Mouse (Mus musculus) erythroid progenitor cell, adult 5-6 weeks (primary cell): ENCODE measurements around the gene Myo10. TPM values are rescaled to one million over a fixed set of nuclear protein-coding genes. Genes with fewer than 3 reads are reported as not detected.

Experiments used
- ATAC-seq: replicated peaks from 2 replicates; pipeline ENCODE4 v1.8.0; 2016; ENCODE audit warnings: moderate number of reproducible peaks, mild to moderate bottlenecking, moderate TSS enrichment, inconsistent platforms; ENCODE audit not compliant: poor library complexity, low FRiP score, severe bottlenecking
- total RNA-seq, 2 experiments: library from RNA; stranded (forward) in 1 of 2; stranded (reverse) in 1 of 2; fragments of 150-400 nt in 1 of 2; fragments of 186-747, 209-891 nt in 1 of 2; gene quantifications; 2 replicates each; pipeline versions ENCODE4 v1.2.3 to v1.2.4; 2015 to 2017; ENCODE audit warnings: low replicate concordance in 2 of 2

Myo10 gene
- total RNA-seq (2015; ENCODE audit: low replicate concordance) (4.7 and 8.4 TPM in 2 replicates), total RNA-seq (2017; ENCODE audit: low replicate concordance) (2.2 and 7.9 TPM in 2 replicates)

DNA sequence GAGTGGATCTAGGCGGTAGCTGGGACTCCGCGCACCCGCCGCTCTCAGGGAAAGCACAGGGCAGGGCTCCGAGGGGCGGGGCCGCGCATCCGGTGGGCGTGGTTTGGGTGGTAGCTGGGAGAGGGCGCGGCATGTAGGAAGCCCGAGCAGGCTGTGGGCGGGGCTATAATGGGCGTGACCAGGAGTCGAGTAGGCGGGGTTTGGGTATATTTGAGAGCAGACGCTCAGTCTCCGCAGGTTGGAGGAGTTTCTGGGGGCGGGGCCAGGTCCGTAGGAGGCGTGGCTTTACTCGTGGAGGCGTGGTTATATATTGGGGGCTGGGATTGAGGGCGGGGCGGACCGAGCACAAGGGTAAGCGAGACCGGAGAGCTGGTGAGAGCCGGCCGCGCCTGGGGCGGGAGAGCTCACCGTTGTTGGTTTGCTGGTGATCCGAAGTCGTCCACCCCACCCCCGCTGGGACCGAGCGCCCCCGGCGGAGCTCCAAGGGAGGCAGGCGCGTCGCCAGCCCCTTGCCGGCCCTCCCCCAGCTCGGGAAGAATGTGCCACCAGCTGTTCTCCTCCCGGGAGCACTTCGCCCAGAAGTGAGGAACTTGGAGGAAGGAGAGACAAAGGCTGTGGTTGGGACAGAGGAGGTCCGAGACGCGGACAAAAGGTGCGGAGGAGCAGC lies at the start of gene Myo10:
Myo10 (plus strand) TSS at position 326 of the 667 bp plus-strand sequence.
- peak; percentile 88 for ATAC-seq

DNA sequence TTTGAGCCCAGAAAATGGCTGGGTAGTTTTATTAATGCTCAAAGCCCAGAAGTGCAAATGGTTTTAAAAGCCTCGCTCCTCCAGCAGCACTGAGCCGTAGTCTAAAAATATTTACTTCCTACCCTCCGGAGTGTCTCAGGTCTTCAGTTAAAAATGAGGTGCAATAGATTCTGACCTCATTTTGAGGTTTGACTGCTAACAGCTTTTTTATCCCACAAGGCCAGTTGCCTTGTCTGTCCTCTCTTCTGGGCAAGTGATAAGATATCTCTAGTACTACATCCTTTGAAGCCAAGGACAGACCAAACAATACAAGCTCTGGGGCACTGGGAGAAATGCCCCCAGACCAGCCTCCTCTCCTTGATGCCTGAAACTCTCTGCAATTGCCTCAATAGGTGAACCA lies 49.2 kb upstream of the Myo10 start:
- no peak for ATAC-seq

DNA sequence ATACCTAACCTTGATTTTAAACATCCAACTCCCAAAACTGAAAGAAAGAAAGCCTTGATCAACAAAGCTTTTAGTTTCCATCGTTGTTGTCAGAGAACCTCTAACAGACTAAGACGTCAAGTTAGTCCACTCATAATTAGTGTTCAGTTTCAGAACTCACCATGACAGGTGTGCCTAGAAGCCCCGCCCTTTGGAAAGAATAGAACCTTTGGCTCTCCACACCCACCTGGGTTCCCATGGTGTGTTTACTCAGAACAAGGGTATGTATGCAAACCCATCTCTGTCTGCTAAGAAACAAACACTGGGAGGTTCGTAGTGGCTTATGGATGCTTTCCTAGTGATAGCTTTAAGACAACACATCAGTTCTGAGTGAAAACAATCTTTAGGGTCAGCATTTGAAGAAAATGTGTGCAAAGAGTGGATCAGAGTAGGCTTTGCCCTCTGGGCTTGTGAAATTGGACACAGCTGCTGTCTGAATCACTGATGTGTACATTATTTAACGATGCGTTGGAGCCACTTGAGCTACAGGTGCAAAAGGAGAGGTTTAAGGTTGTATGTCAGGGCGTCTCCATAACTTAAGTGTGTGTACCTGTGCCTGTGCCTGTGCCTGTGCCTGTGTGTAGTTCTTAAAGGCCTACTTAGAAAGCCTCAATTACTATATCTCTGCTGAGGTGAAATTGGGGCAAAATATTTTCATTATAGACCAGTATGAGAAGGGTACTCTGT lies 48.3 kb upstream of the Myo10 start:
- ATAC-seq, result no peak

DNA sequence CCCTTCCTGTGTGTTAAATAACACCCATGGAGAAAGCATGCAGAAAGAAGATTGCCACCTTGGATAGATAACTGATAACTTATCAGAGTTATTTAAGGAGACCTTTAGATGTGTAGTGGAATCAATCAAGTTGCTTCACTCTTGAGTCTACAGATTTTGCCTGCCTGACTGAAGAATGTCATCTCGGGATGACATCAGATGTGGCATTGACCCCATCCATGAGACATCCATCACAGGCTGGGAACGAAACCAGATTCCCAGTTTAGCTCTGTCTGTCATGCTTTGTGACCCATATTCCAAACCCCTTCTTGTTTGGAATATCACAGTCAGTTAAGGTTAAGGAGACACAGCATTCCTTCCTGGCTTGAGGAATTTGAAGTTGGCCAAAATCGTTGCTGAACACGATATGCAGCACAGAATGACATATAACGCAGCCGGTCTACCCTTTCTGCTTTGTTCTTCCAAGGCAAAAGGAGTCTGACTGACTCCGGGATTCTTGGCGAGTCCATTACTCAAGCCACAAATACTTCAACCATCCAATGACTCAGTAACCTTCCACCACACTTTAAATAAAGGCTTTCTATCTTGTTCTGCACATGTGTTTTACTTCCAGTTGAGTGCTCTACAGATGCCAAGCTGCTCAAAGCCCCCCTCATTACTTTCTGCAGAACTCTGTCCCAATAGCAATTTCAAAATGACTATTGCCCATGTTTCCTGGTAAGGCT lies 44.8 kb upstream of the Myo10 start:
- no peak for ATAC-seq

DNA sequence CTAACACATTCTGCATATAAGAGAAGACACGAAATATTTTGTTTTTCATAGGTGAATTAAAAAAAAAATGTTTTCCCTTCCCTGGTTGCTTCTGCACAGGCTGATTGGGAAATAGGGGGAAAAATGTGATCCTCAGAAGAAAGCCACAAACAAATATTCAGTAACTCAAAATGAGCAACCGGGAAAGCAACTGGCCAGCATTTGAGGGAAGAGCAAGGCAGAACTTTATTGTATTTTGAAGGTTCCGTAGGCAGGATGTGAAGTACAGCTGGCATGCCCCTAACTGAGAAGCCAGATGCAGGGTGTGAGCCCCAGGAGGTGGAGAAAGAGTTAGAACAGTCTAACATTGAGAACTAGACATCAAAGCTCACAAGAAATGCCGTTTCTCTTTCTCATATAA lies 44.0 kb upstream of the Myo10 start:
- no peak for ATAC-seq

DNA sequence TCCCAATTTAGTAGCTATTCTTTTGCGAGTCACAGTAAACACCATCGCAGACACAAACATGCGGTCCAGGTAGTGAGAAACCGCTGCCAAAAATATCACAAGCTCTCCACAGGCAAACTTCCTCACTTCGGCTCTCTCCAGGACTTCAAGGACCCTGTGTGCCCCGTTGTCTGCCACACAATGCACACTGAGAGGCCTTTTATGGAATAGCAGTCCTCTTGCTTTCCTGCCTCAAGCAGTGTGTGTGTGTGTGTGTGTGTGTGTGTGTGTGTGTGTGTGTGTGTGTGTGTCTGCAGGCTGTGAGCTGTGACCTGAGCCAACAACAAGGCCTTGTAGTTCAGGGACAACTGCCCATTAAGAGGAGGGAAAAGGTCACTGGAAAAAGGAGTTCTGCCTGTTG lies 41.6 kb upstream of the Myo10 start:
- no peak for ATAC-seq

DNA sequence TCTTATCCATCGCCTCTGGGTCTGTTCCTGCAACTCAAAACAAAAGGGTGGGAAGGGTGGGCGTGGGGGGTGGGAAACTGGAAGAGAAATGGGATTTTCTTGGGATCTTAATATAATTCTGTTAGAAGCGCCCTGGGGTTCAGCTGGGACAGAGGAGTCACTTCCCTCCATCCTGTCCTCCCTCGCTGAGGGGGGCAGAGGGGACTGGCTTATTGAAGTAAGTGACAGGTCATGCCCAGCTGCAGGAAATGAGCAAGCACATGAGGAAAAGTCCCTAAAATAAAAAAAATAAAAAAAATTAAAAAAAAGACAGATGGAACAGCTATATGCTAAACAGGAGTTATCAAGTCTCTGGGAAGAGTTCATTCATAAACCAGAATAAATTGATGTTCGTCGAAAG lies 40.3 kb upstream of the Myo10 start:
- no peak for ATAC-seq

DNA sequence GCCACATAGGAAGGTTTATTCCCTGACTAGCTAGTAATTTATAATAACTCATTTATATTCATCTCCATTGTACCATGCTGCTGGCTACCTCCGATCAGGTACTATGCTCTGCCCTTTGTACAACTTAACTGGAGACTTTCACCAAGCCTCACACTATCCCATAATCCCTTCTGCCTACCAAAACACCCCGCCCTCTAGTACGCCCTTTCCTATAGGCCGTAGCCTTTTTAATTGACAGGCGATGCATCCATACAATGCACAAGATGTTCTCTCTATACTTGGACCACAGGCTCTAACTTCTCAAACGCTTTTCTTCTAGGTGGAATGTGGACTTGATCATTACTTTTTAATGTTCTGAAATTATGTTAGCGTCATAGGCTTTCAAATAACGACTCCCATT lies 39.0 kb upstream of the Myo10 start:
- ATAC-seq, result no peak

DNA sequence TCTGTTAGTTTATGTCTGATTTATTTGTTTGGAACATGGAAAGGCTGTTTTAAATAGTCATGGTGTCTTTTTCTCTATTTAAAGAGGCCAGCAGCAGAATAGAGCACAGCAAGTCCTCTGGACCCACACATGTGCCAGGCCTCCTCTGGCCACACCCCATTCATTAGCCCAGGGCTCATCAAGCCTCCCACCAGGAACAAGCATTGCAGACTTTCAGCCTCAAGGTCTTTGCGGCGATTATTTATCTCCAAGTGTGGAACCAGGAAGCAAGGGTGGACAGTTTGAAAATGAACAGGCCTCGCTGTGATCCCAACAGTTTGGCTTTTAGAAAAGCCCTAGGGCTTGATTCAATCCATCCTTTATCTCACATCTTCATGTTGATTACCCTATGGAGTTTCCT lies 35.5 kb upstream of the Myo10 start:
- ATAC-seq, result no peak

DNA sequence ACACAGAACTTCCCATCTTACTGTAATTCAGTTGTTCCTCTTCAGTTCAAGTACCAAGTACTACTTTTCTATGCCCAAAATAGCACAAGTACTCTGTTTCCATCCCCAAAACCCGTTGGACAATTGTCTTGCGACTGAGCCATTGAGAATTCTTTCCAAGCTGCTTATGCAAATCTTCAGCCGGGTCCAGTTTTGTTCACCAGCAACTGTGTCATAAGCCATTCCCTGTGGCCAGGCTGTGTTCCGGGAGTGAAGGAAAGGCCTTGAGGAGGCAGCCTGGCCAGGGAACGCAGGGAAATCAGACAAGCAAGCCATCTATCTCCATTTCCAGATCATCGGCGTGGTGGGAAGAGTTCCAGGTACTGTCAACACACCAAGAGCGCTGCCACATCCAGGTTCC lies 34.4 kb upstream of the Myo10 start:
- no peak for ATAC-seq

DNA sequence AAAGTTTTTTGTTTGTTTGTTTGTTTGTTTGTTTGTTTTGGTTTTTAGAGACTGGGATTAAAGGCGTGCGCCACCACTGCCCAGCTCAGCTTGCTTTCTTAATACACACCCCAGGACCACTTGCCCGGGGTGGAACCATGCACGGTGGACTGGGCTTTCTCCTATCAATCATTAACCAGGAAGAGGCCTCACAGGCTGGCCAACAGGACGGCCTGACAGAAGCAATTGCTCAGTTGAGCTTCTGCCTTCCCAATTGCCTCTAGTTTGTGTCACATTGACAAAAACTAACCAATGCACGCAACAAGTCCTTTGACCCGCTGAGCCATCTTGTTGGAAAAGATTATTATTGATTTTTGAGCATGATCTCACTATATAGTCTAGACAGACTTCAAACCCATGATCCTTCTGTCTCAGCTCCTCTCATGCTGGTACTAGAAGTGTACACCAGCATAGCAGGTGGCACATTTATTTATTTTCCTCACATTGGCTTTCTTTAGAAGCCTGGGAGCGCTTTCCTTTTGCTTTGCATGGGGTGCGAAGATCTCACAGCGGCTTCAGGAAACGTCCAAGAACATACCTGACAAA lies 32.9 kb upstream of the Myo10 start:
- ATAC-seq, result no peak

DNA sequence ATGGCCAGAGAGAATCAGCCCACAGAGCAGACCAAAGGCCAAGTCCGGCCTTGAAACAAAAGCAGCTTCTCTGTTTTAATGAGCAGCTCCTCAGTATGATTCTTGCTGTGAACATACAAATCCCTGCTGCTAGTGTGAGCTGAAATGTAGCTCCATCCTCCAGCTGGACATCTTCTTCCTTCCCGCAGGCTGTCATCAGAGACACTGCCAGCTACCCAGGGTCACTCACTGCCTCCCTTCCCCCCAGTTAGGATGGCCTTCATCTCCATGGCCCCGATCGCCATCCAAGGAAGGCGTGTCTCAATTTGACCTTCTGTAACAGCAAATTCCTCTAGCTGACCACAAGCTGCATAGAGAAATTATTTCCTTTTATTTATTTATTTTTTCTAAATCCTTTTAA lies 32.4 kb upstream of the Myo10 start:
- no peak for ATAC-seq

DNA sequence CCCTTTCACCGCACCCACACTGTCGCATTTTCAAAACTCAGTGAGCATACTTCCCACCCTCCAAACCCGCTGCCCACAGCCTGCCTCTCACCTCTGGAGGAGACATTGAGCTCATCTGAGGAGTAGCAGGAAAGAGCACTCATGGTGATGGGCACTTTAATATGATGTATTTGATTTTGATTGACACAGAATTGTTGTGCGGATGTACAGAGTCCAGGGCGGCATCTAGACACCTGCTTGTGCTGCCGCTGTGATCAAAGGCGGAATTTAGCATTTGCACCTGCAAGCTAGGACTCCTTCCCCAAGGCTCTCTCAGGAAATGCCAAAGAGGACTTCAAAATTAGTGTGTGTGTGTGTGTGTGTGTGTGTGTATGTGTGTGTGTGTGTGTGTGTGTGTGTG lies 31.4 kb upstream of the Myo10 start:
- no peak for ATAC-seq

DNA sequence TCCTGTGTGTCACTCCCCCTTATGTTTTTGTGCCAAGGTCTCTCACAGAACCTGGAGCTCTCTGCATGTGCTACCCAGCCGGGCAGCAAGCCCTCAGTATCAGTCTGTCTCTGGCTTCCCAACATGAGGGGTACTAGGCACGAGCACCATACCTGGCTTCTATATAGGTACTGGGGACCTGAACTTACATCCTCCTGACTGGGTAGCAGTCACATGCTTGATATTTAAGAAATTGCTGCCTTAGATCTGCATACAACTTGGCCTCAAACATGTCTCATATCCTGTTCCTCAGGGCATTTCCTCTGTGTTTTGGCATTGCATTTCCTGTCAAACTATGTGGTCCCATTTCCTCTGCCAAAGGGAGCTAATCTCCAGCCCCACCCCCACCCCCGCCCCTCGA lies 30.4 kb upstream of the Myo10 start:
- ATAC-seq, result no peak

DNA sequence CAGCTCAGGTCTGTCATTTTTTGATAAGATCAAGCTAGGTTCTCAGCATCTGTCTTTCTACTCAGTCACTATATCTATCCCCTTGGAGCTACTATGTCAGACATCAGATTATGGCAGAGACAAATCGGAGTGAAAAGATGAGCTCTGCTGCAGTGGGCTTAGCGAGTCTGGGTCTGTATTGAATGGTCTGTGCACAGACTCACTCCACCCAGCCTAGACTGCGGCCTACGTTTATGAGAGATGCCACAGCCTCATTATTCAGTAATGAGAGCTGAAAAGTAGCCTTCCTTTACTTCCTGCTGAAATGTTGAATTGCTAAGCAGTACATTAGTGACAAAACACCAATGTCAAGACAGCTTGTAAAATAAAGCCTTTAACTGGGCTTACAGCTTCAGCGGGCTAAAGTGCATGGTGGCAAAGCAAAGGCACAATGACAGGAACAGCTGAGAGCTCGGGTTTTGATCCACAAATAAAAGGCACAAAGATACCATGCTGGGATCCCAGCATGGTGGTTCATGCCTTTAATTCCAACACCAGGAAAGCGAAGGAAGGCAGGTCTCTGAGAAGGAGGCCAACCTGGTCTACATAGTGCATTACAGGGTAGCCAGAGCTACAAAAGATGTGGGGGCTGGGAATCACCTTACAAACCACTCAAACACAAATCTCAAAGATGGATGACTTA lies 28.7 kb upstream of the Myo10 start:
- ATAC-seq, result no peak

DNA sequence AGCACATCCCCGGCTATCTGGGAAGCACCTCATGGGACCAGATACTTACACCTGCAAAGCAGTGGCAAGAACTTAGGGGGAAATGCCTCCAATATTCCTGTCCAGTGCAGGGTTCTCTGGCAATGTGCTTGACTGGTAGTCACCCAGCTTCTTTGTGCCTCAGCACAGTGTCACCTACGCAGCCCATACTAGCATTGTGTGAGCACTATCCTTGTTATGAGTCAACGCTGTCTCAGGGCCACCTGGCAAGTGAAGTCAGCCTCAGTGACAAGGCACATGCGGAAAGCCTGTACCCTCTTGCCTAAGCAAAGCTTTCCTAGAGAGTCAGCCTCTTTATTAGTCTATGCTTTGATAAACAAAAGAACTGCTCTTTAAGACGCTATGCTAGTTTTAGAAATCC lies 24.0 kb upstream of the Myo10 start:
- no peak for ATAC-seq

DNA sequence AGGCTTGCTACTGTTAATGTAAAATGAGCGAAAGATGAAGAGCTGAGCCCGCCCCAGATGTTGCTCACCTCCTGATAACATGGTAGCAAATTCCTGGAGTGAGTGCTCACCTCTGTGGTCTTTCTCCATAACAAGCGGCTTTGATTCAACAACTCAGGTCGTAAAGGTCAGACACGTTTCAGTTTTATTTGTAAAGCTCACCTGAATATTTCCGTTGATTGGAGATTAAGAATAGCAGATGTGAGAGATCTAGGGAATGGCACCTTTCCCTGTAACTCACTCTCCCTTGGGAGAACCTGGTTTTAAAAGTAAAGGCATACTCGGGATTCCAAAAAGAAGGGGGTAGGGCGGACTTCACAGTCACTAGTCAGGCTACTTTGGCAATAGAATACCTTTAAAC lies 20.0 kb upstream of the Myo10 start:
- ATAC-seq, result no peak

DNA sequence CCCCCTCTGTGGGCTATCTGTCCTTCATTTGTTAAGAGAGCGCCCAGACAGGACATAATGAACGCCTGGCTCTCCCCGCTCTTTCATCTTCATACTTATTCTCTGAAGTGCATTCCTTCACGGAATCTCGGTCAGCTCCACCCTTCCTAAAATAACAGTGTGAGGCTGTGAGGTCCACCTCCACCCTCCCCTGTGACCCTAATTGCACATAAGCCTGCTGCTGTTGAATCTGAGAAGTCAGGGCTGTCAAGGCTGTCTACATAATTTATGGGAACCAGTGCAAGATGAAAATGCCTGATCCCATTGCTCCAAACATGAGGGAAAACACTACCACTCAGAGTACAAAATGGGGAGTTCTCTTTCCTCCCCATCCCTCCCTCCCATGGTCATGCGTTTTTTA lies 19.0 kb upstream of the Myo10 start:
- ATAC-seq, result no peak

DNA sequence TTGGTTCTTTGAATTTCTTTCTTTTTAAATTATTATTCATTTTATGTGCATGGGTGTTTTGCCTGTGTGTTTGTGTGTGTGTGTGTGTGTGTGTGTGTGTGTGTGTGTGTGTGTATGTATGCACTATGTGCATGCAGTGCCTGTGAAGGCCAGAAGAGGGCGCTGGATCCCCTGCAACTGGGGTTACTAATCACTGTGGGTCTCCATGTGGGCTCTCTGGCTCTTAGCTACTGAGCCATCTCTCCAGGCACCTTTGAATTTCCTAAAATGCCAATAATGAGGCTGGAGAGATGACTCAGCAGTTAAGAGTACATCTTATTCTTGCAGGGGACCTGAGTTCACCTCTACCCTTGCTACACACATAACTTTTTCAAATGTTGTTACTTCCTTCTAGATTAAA lies 18.1 kb upstream of the Myo10 start:
- ATAC-seq, result no peak

DNA sequence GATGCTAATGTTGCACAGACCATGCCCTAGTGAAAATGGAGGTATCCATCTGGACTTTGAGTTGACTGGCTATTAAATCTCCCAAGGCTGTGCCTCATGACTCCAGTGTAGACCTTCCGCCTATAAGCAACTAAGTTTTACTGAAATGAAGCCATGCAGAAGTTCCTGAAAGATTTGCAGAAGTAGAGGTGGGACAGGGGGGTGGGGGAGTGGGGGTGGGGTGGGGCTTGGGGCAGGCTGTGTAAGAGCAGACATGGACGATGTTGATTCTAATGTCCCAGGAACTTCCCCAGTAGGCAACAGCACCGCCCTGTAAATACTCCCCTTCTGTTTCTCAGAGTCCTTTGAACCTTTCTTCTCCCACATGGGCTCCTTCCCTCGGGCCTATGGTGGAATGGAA lies 16.9 kb upstream of the Myo10 start:
- no peak for ATAC-seq
